Mouse (Mus musculus) lung, embryonic 14.5 days (tissue): Measurements from ENCODE around the gene Plppr2. TPM values are rescaled to one million over a fixed set of nuclear protein-coding genes. Genes with fewer than 3 reads are reported as not detected.
A peak's percentile ranks its signal among the peaks of the same experiment; 100 is the strongest.

Experiments used
- ATAC-seq: fragments of 200-750 bp; cut with Nextera tagmentation; 2 replicates; pipeline ENCODE4 v1.8.0; 2017; ENCODE audit warnings: mild to moderate bottlenecking, moderate TSS enrichment, moderate library complexity; ENCODE audit not compliant: insufficient read depth
- DNase-seq: peaks from one replicate; pipeline ENCODE4 v3.0.0-alpha.2; 2015
- H3K27ac ChIP-seq: fragments of 300-500 bp; sonication (generic); 2 replicates; pipeline ENCODE4 v1.5.1; 2014; ENCODE audit warnings: low read depth, mild to moderate bottlenecking, moderate library complexity
- H3K27me3 ChIP-seq: fragments of 300-500 bp; sonication (generic); 2 replicates; pipeline ENCODE4 v1.6.1; 2014; ENCODE audit warnings: low read length, control low read depth; ENCODE audit not compliant: insufficient read depth
- H3K36me3 ChIP-seq: fragments of 300-500 bp; sonication (generic); 2 replicates; pipeline ENCODE4 v1.6.1; 2014; ENCODE audit warnings: control low read depth; ENCODE audit not compliant: insufficient read depth
- H3K4me1 ChIP-seq: fragments of 300-500 bp; sonication (generic); 2 replicates; pipeline ENCODE4 v1.6.1; 2014; ENCODE audit warnings: antibody characterized with exemption, control low read depth; ENCODE audit not compliant: insufficient read depth
- H3K4me2 ChIP-seq: fragments of 300-500 bp; sonication (generic); 2 replicates; pipeline ENCODE4 v1.6.1; 2014; ENCODE audit warnings: mild to moderate bottlenecking
- H3K4me3 ChIP-seq: fragments of 300-500 bp; sonication (generic); 2 replicates; pipeline ENCODE4 v1.5.1; 2014; ENCODE audit warnings: low read depth, low read length
- H3K9ac ChIP-seq: fragments of 300-500 bp; sonication (generic); 2 replicates; pipeline ENCODE4 v1.6.1; 2014
- H3K9me3 ChIP-seq: fragments of 300-500 bp; sonication (generic); 2 replicates; pipeline ENCODE4 v1.6.1; 2016; ENCODE audit warnings: low read depth, low read length, control low read depth
- CTCF ChIP-seq: IDR thresholded peaks from 2 replicates; pipeline ENCODE4 v1.5.1; 2016; ENCODE audit warnings: antibody characterized with exemption, low read depth
- WGBS: fragments of 180-500 bp; shearing (Covaris S2); extraction: QIAGEN DNeasy Blood & Tissue Kit; methylation state at CpG from one replicate; pipeline ENCODE4 v1.1.7; 2014; 5-methylcytosine and 5-hydroxymethylcytosine counted together
- polyA plus RNA-seq: library from polyadenylated mRNA; unstranded; fragments of >200 nt; fragmentation: Nextera tagmentation; extraction: Ambion mirVana; gene quantifications from 2 replicates; pipeline ENCODE4 v1.2.1, GENCODE M21; 2014

The Plppr2 gene
- polyA plus RNA-seq, 1 experiment from 2014 or later: 10.2 TPM

DNA sequence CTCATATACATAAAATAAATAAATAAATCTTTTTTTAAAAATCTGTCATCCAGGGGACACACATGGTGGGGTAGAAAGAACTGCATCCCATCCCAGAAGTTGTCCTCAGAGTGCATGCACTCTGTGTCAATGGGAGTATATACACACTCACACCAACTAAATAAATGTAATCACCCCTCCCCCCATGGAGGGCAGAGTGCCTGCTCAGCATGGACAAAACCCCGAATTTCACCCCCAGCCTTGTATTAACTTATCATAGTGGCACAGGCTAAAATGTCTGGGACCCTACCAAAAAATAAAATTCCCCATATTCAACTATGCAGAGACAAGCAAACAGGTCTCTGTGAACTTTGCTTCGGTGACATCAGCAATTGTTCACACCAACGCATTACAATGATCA is 17.8 kb downstream of the Plppr2 start:
- ATAC-seq (no peak), DNase-seq (no peak)
- Histone ChIP-seq H3K36me3 (no peaks in the 10 kb centered on the region; the same call in 1 of the 2 replicates), H3K4me3 (no peak overlapping the region), H3K9me3 (no peaks in the 10 kb centered on the region), H3K4me1 (no peaks in the 10 kb centered on the region), H3K27ac (no peak overlapping the region), H3K4me2 (no peak overlapping the region; the same call in 1 of the 2 replicates), H3K27me3 (peaks cover 6% of the 10 kb centered on the region; the same call in 1 of the 2 replicates), H3K9ac (no peak overlapping the region)
- TF ChIP-seq CTCF: no peak
- WGBS: 77% methylated on average over 3 of the region's 3 CpGs

GRCm38 (mm10) chr9:21955225-21955569 is 18.4 kb downstream of the Plppr2 start:
- no peaks in the 10 kb centered on the region for H3K4me1 ChIP-seq
- peak overlapping the region; percentile 65 for H3K4me3 ChIP-seq
- peak; percentile 49 for TF ChIP-seq CTCF
- ATAC-seq: peak; percentile 65
- under 1% methylated on average over 18 of the region's 18 CpGs for WGBS
- H3K36me3 ChIP-seq: no peaks in the 10 kb centered on the region; the same call in 1 of the 2 replicates
- H3K9me3 ChIP-seq: no peaks in the 10 kb centered on the region
- peaks cover 8% of the 10 kb centered on the region; the same call in 1 of the 2 replicates for H3K27me3 ChIP-seq
- H3K9ac ChIP-seq: peak overlapping the region; percentile 27; the same call in 1 of the 2 replicates
- no peak for DNase-seq
- H3K4me2 ChIP-seq: peak overlapping the region; percentile 67
- H3K27ac ChIP-seq: 0 out of 2 replicates have a peak overlapping the region, but pooled peaks have one; percentile 33

DNA sequence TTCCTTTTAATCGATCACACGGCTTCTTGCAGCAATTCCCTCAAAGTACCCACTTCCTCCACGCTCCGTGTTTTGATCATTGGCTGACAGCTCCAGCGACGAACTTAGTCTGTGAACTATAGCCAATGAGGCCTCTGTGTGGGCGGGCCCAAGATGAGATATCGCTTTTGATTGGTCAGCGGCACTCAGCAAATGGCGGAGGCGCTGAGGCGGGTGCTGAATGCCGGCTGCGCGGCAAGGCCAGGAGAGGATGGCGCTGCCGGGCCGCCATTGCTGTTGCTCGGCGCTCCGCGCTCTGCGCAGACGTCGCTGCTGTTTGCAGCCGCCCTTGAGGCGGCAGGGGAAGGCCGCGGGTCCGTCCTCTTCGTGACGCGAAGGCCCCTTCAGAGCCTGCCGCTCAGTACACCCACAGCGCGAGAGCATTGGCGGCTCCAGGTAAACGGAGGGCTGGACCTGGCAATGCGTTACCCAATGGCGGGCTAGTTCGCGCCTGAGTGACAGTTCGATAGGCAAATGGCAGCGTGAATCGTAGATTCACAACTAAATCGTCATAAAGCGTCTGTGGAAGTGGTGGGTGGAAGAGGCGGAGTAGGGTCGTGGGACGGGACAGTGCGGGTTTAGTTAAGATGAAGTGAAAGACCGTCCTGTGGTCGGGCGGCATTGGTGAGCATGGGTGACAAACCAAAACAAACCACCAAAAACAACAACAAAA is 18.9 kb downstream of the Plppr2 start, which contains the start of gene Swsap1:
Gene Swsap1 (plus strand): TSS at position 186 of the 712 bp plus-strand sequence.
- peak within 1 kb of the TSS; percentile 67 for H3K4me2 ChIP-seq
- no peaks in the 10 kb centered on the region; the same call in 1 of the 2 replicates for H3K36me3 ChIP-seq
- 1% methylated on average over 54 of the region's 54 CpGs for WGBS
- H3K4me3 ChIP-seq: peak within 1 kb of the TSS; percentile 65
- peak within 1 kb of the TSS; percentile 61 for H3K9ac ChIP-seq
- no peak; the same call in 1 of the 2 replicates for TF ChIP-seq CTCF
- peak within 1 kb of the TSS; percentile 92 for H3K27ac ChIP-seq
- ATAC-seq (peak; percentile 98), DNase-seq (peak; percentile 99)
- peaks cover 10% of the 10 kb centered on the region for H3K27me3 ChIP-seq
- H3K9me3 ChIP-seq: no peaks in the 10 kb centered on the region
- H3K4me1 ChIP-seq: no peaks in the 10 kb centered on the region

- H3K27ac ChIP-seq: no peak overlapping the region
- H3K36me3 ChIP-seq: no peaks in the 10 kb centered on the region; the same call in 1 of the 2 replicates
- DNase-seq (no peak), ATAC-seq (no peak)
- no peak for TF ChIP-seq CTCF
- whole genome bisulfite sequencing: 74% methylated on average over 5 of the region's 5 CpGs
- peaks cover 5% of the 10 kb centered on the region; the same call in 1 of the 2 replicates for H3K4me1 ChIP-seq
- H3K4me3 ChIP-seq: no peak overlapping the region
- H3K4me2 ChIP-seq: no peak overlapping the region
- H3K9me3 ChIP-seq: no peaks in the 10 kb centered on the region
- peaks cover 28% of the 10 kb centered on the region for H3K27me3 ChIP-seq
- H3K9ac ChIP-seq: no peak overlapping the region
Observed at GRCm38 (mm10) chr9:21958372-21958771, 21.5 kb downstream of the Plppr2 start.

GRCm38 (mm10) chr9:21959244-21959643 is 22.4 kb downstream of the Plppr2 start:
- Histone ChIP-seq H3K27me3 (peaks cover 28% of the 10 kb centered on the region), H3K27ac (no peak overlapping the region), H3K36me3 (no peaks in the 10 kb centered on the region; the same call in 1 of the 2 replicates)

DNA sequence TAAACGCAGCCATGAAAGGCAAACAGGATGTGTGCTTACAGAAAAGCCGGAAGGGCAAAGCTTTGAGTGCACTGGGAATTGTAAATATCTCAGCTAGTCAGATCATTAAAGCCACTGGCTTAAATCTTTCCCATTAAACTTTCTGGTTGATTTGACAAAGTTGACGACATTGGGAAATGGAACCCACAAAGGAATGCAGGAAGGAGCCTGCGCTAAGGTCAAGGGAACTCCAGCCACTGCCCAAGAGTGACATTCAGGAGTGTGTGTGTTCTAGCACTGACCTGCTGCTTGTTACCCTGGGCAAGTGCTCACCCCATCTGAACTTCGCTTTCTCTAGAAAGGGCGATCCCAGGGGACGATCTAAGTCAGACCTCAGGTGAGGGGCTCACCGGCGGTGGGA is 23.3 kb downstream of the Plppr2 start:
- H3K4me3 ChIP-seq: no peak overlapping the region
- no peaks in the 10 kb centered on the region; the same call in 1 of the 2 replicates for H3K36me3 ChIP-seq
- no peak for TF ChIP-seq CTCF
- H3K9ac ChIP-seq: no peak overlapping the region
- no peak overlapping the region for H3K27ac ChIP-seq
- peaks cover 28% of the 10 kb centered on the region for H3K27me3 ChIP-seq
- WGBS: 42% methylated on average over 9 of the region's 9 CpGs
- no peaks in the 10 kb centered on the region for H3K9me3 ChIP-seq
- H3K4me1 ChIP-seq: peaks cover 5% of the 10 kb centered on the region; the same call in 1 of the 2 replicates
- H3K4me2 ChIP-seq: peak overlapping the region; percentile 77; the same call in 1 of the 2 replicates
- ATAC-seq (no peak), DNase-seq (no peak)

More at GRCm38 (mm10) chr9:21959244-21959643, 22.4 kb downstream of the Plppr2 start:
- 86% methylated on average over 7 of the region's 7 CpGs for WGBS
- Histone ChIP-seq H3K4me1 (peaks cover 5% of the 10 kb centered on the region; the same call in 1 of the 2 replicates), H3K4me3 (no peak overlapping the region), H3K9ac (no peak overlapping the region), H3K4me2 (no peak overlapping the region), H3K9me3 (no peaks in the 10 kb centered on the region)
- no peak for TF ChIP-seq CTCF
- DNase-seq: no peak
- no peak for ATAC-seq

DNA sequence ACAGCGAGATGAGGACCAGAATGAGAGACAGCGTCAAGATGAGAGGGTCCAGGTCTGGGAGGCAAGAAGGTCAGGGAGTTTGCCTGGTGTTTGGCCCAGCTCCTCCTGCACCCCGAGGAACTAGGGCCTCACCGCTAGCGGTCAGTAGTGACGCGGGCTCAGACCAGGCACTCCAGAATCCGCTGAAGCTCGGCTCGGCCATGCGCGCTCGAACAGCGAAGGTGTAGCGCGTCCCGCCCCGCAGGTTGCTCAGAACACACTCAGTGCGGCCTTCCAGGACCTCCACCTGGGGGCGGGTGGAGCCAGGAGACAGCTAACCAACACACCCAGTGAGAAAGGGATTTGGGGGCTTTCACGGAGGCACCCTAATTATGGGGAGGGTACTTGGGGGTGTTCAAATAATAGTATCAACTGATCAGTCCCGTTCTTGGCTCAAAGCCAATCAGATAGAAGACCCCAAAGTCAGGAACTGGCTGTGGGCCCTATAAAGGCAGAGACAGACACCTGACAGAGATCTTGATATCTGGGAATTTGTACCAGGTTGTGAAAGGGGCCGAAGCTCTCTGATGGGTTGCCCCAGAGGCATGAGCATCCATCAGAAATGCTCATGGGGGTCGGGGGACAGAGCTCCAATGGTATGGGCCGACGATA is 23.9 kb downstream of the Plppr2 start:
- WGBS: 11% methylated on average over 26 of the region's 26 CpGs
- TF ChIP-seq CTCF: peak; percentile 40
- H3K4me3 ChIP-seq: peak overlapping the region; percentile 45
- no peaks in the 10 kb centered on the region for H3K9me3 ChIP-seq
- H3K9ac ChIP-seq: no peak overlapping the region
- DNase-seq (peak; percentile 56), ATAC-seq (no peak)
- H3K4me2 ChIP-seq: peak overlapping the region; percentile 77
- H3K27me3 ChIP-seq: peaks cover 28% of the 10 kb centered on the region
- H3K4me1 ChIP-seq: peaks cover 5% of the 10 kb centered on the region; the same call in 1 of the 2 replicates
- H3K27ac ChIP-seq: no peak overlapping the region
- no peaks in the 10 kb centered on the region; the same call in 1 of the 2 replicates for H3K36me3 ChIP-seq
